Mouse (Mus musculus): ENCODE measurements around the gene Nudt19.

- TF ChIP-seq CTCF (IDR thresholded peaks at IDR 0.05; ENCODE audit: low read depth, low read length) (no peak), GATA1 (IDR thresholded peaks at IDR 0.05; ENCODE audit: borderline replicate concordance, low read length) (no peak), TAL1 (conservative IDR thresholded peaks at IDR 0.05; ENCODE audit: low read depth, low read length) (no peak), POLR2AphosphoS5 (IDR thresholded peaks at IDR 0.05; ENCODE audit: insufficient replicate concordance, low read depth, low read length) (no peak), GATA2 (IDR thresholded peaks at IDR 0.05; ENCODE audit: borderline replicate concordance, low read depth, low read length) (no peak)
These were observed 30.9 kb upstream of the Nudt19 start for GRCm38 (mm10) chr7:35586906-35587445.

Data from G1E (cell line).